Mouse (Mus musculus): Measurements from ENCODE around the gene Samd4b.

DNA sequence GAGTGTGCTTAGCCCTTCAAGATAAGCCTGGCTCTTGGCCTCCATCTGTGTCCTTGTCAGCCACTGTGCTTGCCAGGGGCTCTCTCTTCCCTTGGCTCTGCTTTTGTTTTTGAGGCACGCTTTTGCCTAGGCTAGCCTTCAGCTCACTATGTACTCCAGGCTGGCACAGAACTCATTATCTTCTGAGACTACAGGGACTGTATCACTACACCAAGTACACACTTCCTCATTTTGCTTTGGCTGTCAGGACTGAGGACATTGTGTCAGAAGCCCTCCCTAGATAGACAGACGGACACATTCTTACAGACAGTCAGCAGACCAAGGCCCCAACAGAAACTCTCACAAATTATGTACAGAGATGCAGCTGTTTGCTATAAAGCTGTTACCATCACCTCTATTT, 135.2 kb downstream of the Samd4b start:
- TF ChIP-seq CTCF (IDR thresholded peaks at IDR 0.05; ENCODE audit: low read depth) (no peak), EP300 (IDR thresholded peaks at IDR 0.05; ENCODE audit: low read depth) (no peak)
